Mouse (Mus musculus) E14TG2a.4 (cell line): ENCODE data around the gene Ubash3b.

Source experiments
- H3K27me3 ChIP-seq: 2 replicates; pipeline ENCODE4 v1.6.1; 2014; ENCODE audit warnings: low read length, control low read depth; ENCODE audit not compliant: insufficient read depth
- H3K36me3 ChIP-seq: 2 replicates; pipeline ENCODE4 v1.6.1; 2014; ENCODE audit warnings: low read length, control low read depth; ENCODE audit not compliant: insufficient read depth
- H3K4me1 ChIP-seq: replicated peaks from 2 replicates; pipeline ENCODE4 v1.6.1; 2014; ENCODE audit warnings: low read depth, low read length, control low read depth
- H3K4me3 ChIP-seq: replicated peaks from 2 replicates; pipeline ENCODE4 v1.5.1; 2014; ENCODE audit warnings: mild to moderate bottlenecking, low read length
- H3K9me3 ChIP-seq: 2 replicates; pipeline ENCODE4 v1.6.1; 2014; ENCODE audit warnings: low read length, control low read depth
- CTCF ChIP-seq: conservative IDR thresholded peaks from 2 replicates; pipeline ENCODE4 v1.5.1; 2014; ENCODE audit warnings: low read length
- NANOG ChIP-seq: IDR thresholded peaks from 2 replicates; pipeline ENCODE4 v1.6.1; 2014; ENCODE audit warnings: borderline replicate concordance, low read length, mixed read lengths
- POU5F1 ChIP-seq: IDR thresholded peaks from 2 replicates; pipeline ENCODE4 v1.6.1; 2014; ENCODE audit warnings: low read length, borderline replicate concordance

The Ubash3b gene

DNA sequence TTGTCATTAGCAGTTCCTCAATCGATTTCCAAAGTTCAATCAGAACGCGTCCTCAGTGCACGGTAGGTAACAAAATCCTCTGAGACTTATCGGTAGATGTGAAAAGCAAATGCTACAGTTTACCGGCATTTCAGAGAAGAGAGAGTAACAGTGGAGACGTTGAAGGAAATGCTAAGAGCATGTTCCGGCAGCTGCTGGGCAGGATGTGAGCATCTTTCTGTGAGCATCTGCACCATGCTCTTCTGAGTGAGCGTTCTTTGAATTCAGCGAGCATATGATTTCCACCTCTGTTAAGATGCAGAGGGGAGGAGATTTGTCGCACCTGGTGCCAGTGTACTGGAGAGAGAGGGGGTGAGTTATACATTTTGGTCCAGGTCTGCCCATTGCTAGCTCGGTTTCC lies 45.4 kb downstream of the Ubash3b start:
- Histone ChIP-seq H3K27me3 (no peaks in the 10 kb centered on the region; the same call in 1 of the 2 replicates), H3K9me3 (no peaks in the 10 kb centered on the region), H3K36me3 (no peaks in the 10 kb centered on the region), H3K4me3 (no peak overlapping the region), H3K4me1 (no peaks in the 10 kb centered on the region)
- TF ChIP-seq POU5F1 (no peak), CTCF (no peak), NANOG (no peak)

DNA sequence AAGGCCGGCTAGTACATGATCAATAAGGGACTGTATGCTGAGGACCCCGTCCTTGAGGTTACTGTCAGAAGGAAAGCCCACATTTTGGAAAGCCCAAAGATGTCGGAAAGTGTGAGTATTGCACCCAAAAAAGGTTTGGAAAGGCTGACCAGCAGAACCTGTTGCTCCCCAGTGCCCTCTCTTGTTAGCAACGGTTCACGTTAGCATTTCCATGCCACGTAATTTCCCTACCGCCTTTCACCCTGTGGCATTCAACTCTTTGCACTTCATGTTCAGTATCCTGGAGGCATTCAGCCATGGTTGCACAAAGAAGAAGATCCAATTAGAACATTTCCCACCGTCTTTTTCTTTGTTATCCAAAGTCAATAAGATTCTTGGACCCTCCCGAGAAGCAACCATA lies 47.1 kb downstream of the Ubash3b start:
- H3K4me3 ChIP-seq = no peak overlapping the region
- H3K36me3 ChIP-seq = no peaks in the 10 kb centered on the region
- H3K4me1 ChIP-seq = no peaks in the 10 kb centered on the region
- H3K9me3 ChIP-seq = no peaks in the 10 kb centered on the region
- no peak for TF ChIP-seq CTCF
- TF ChIP-seq POU5F1 = no peak
- no peak for TF ChIP-seq NANOG
- no peaks in the 10 kb centered on the region; the same call in 1 of the 2 replicates for H3K27me3 ChIP-seq

DNA sequence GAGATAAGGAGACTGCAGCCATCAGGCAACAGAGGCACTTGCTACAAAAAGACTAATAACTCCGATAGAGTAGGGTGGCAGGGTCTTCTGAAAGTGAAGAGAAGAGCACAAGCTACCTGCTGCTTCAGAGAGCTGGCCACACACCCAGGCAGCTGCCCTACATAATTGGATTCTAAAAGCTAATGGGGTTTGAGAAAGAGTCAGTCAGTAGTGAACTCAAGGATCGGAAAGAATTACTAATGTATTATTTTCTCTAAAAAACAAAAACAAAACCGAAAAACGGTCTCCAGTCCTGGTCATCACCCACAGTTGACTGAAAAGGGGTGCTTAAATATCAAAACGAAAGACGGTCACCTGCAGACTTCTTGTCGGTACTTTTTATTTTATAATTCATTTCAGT lies 51.7 kb downstream of the Ubash3b start:
- no peak for TF ChIP-seq CTCF
- no peak for TF ChIP-seq POU5F1
- TF ChIP-seq NANOG = no peak
- Histone ChIP-seq H3K4me1 (peaks cover 14% of the 10 kb centered on the region), H3K27me3 (0 out of 2 replicates have a peak, but pooled peaks cover 2% of the 10 kb centered on the region), H3K36me3 (no peaks in the 10 kb centered on the region), H3K4me3 (no peak overlapping the region), H3K9me3 (no peaks in the 10 kb centered on the region)

DNA sequence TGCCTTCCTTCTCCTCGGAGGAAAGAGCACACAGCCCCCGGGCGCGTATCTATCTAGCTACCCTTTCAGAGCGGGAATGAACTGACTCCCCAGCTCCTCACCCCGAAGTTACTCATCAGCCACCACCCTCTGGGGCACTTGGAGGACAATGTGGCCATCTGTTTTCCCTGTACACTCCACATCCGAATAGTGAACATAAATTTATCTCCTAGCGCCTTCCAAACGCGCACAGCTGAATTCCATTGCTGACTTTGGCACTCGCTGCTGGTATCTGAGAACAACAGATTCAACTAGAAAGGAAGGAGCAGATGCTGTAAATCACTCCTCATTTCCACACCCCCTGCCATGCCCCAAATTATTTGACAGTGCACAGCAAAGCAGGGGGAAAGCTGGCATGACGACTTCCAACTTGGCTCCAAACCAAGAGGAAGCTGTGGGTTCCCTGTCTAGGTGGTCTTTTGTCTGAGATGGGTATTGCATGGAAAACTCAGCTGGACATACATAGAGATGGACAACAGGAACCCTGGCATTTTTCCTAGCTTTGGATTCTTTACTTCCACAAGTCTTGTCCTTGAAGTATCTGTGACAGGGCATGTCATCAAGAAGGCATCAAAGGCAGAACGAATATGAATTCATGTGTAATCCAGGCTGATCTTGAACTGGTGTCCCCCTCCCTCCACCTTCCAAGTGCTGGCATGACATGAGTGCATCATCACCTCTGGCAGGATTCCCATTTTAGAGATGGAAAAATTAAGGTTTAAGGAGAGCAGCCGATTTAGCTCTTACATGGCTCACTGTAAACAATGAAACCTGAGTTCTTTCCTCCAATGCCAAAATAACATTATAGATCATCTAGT lies 52.9 kb downstream of the Ubash3b start:
- H3K4me1 ChIP-seq = peaks cover 16% of the 10 kb centered on the region
- 0 out of 2 replicates have a peak, but pooled peaks cover 2% of the 10 kb centered on the region for H3K27me3 ChIP-seq
- H3K9me3 ChIP-seq = no peaks in the 10 kb centered on the region
- H3K36me3 ChIP-seq = no peaks in the 10 kb centered on the region
- no peak overlapping the region for H3K4me3 ChIP-seq
- TF ChIP-seq CTCF (no peak), NANOG (no peak), POU5F1 (no peak)

DNA sequence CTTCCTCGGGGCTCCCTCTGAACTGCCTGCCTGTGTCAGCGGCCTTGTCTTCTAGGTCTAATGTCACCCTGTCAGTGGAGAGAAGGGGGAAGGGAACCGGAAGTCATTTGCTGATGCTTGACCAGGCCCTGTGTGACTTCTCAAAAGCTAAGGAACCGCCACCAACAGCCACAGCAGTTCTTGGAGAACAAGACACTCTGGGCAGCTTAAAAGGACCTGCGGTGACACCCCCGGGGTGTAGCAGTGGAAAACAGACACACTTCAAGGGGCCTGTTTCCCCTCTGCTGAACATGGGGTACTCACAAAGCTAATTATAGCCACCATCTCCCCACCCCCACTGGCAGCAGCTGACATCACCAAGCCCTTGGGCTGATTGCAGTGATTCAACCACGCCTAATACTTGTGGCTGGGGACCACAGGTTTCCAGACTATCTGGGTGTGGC lies 56.3 kb downstream of the Ubash3b start:
- H3K4me3 ChIP-seq = no peak overlapping the region
- H3K9me3 ChIP-seq = no peaks in the 10 kb centered on the region
- peaks cover 16% of the 10 kb centered on the region for H3K4me1 ChIP-seq
- no peak for TF ChIP-seq NANOG
- TF ChIP-seq CTCF = no peak
- no peak for TF ChIP-seq POU5F1
- H3K27me3 ChIP-seq = 0 out of 2 replicates have a peak, but pooled peaks cover 2% of the 10 kb centered on the region
- no peaks in the 10 kb centered on the region for H3K36me3 ChIP-seq

DNA sequence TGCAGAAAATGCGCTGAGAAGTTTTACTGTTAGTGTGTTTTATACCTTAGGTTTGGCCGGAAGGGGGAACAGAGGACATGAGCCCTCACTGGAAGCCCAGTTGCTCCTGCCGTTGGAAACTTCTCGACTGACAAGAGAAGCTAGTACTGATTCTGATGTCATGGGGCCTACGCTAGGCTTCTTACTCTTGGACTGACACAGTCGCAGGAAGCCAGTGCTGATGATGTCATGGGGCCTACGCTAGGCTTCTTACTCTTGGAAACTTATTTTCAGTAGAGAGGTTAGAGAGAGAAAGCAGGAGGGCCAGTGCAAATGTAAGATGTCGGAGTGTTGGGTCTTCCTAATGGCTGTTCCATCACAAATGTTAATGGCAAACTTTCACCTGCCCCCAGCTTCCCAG lies 57.8 kb downstream of the Ubash3b start:
- Histone ChIP-seq H3K27me3 (0 out of 2 replicates have a peak, but pooled peaks cover 2% of the 10 kb centered on the region), H3K36me3 (no peaks in the 10 kb centered on the region), H3K4me3 (no peak overlapping the region), H3K9me3 (no peaks in the 10 kb centered on the region), H3K4me1 (peaks cover 16% of the 10 kb centered on the region)
- TF ChIP-seq CTCF = no peak
- TF ChIP-seq NANOG = no peak
- no peak for TF ChIP-seq POU5F1

DNA sequence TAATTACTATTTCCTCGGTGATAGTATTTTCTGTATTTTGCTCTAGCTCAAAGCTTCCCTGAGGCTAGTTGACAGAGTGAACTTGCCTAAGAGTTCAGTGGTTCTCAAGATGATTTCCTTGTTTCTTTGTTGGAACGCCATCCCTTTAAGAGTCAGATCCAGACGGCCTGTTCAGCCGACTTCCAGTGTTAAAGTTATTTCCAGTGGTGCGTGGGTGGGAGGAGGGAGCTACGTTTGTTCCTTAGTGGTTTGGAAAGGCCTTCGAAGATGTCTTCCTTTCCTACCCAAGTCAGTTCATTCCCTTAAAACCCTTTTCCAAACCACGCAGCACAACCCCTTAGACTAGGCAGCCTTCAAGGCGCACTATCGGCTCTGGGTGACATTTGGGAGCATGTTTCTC lies 58.9 kb downstream of the Ubash3b start:
- H3K27me3 ChIP-seq = 0 out of 2 replicates have a peak, but pooled peaks cover under 1% of the 10 kb centered on the region
- TF ChIP-seq CTCF (no peak), NANOG (no peak)
- no peak overlapping the region for H3K4me3 ChIP-seq
- no peaks in the 10 kb centered on the region for H3K9me3 ChIP-seq
- peaks cover 16% of the 10 kb centered on the region for H3K4me1 ChIP-seq
- H3K36me3 ChIP-seq = no peaks in the 10 kb centered on the region

DNA sequence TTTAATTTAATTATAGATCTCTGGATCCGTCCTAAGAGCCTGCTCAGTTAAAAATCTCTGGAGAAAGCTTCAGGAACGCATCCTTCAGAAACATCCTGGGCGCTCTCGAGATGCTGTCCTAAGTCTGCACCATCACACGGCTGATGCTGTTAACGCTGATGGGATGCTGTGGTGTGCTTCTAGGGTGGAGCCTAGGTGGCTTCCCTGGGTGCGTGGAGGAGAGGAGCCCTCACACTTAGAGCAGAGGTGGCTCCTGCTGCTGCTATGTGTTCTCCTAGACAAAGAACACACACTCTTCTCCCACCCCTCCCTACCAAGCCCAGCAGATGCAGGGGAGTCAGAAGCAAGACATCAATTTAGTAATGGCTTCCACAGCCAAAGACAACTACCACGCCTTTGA lies 61.6 kb downstream of the Ubash3b start:
- Histone ChIP-seq H3K27me3 (no peaks in the 10 kb centered on the region), H3K4me1 (peaks cover 3% of the 10 kb centered on the region), H3K9me3 (no peaks in the 10 kb centered on the region), H3K36me3 (no peaks in the 10 kb centered on the region), H3K4me3 (no peak overlapping the region)
- TF ChIP-seq POU5F1 = no peak
- no peak for TF ChIP-seq CTCF
- no peak for TF ChIP-seq NANOG
